Mouse (Mus musculus) left cerebral cortex, postnatal 36 days (tissue): Measurements from ENCODE around the gene Rex1bd. TPM values are rescaled to one million over a fixed set of nuclear protein-coding genes. Genes with fewer than 3 reads are reported as not detected.

ENCODE experiments used
- DNase-seq, 2 experiments: peaks; one replicate each; pipeline ENCODE4 v3.0.0; 2021 to 2022; ENCODE audit warnings: low spot score in 2 of 2, mixed read lengths in 1 of 2
- intact Hi-C: fragments of 180-260 bp; cut with DNase I; formaldehyde crosslinking; loops from one replicate; pipeline ENCODE4 v1.15.1; 2025
- total RNA-seq, 2 experiments: library from RNA; stranded (reverse); gene quantifications; 2 replicates each; pipeline ENCODE4 v1.2.3; 2021

Gene Rex1bd
- 100 to 1,000 TPM; 106 to 108 TPM for total RNA-seq

DNA sequence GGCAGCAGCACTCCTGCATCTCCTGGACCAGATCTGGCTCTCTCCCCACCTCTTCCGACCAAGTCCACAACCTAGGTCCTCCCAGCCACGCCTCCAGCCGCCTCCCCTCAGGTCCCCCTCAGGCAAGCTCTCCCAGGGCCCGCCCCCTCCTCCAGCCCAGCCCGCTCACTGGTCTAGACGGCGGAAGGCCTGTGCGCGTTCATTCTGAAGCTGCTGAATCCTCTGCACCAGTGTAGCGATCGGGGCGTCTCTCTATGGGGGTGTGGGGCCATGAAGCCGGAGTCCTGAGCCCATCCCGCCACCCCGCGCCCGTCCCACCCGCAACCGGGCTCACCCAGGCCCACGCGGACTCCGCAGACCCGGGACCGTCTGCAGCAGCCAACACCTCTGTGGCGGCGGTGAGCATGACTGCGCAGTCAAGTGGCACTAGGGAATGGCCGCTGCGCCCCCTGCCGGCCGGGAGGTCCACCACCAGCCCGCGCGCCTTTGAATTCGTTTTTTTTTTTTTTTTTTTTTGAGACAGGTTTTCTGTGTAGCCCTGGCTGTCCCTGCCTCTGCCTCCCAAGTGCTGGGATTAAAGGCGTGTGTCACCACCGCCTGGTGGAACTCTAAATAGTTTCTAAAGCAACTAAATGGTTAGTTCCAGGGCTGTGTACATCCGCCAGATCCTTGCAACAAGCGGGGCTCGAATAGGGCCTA is at the start of gene Rex1bd:
Rex1bd (minus strand) TSS at position 425 of the 699 bp plus-strand sequence.
- intact Hi-C loops = loop anchor here (5.0 kb wide), 2 partner anchors 154 to 174 kb away; partner anchors contain the start of gene Upf1
- DNase-seq = peak; percentile 95

DNA sequence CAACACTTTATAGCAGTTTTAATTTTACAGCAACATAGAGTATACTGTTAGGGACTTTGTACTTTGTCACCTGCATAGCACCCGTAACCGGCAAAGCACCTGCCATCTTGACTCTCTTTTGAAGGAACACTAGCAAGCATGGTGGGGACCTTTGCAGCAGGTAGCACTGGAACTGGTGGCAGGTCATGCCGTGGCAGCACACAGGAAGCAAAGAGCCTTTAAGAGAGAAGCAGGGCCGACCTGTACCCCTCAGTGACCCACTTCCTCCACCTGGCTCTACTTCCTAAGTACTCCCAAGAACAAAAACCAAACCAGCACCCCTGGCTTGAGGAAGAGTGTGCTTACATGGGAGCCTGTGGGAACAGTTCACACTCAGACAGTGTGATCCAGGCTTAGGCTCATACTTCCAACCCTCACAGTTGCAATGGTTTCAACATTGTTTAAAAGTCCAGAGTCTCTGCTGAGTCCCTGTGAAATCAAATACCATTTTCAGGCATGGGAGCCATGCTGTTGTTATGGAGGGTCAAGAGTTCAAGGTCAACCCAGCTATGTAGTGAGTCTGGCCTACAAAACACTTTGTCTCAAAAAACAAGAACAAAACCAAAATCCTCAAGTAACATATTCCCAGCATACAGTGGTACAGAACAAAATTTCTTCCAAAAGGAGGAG is 48.7 kb upstream of the Rex1bd start:
- intact Hi-C loops = no loop called here
- no peak for DNase-seq

DNA sequence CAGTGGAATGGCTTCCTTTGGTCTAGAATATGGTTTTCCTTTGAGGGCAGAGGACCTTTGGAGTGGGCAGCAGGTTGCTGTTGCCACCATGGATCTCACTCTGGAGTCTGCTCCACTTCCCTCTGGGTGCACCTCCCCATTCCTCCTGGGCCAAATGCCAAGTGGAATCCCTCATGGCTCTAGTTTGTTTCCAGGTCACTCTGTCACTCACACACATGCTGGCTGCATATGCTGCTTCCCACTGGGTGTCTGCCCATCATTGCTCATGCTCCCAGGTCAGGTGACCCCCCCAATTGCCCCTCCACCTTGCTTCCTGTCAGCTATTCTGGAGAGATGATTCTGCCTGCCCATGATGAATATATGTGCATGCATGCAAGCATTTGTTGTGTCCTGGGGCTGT is 47.2 kb upstream of the Rex1bd start:
- peak in 1 of 2 experiments; percentile 26 for DNase-seq

DNA sequence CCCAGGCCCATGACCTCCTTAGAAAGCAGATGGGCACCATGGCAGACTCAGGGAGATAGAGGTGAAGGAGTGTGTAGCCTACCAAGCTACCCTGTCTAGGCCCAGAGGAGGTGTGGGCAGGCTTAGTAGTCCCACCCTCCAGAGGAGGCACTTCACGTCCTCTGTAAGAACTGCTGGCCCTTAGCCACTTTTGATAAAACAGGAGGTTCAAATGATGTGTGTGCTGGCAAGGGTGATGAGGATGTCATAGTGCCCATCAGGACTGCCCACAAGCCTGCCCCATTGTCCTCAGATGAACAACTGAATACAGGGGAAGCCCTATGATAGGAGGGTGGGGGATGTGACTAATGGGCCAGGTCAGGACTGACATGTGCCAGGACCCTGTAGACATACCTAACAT is 46.3 kb upstream of the Rex1bd start:
- no peak for DNase-seq
- intact Hi-C loops = no loop called here

More for the DNA sequence above, 47.2 kb upstream of the Rex1bd start:
- intact Hi-C loops = no loop called here

DNA sequence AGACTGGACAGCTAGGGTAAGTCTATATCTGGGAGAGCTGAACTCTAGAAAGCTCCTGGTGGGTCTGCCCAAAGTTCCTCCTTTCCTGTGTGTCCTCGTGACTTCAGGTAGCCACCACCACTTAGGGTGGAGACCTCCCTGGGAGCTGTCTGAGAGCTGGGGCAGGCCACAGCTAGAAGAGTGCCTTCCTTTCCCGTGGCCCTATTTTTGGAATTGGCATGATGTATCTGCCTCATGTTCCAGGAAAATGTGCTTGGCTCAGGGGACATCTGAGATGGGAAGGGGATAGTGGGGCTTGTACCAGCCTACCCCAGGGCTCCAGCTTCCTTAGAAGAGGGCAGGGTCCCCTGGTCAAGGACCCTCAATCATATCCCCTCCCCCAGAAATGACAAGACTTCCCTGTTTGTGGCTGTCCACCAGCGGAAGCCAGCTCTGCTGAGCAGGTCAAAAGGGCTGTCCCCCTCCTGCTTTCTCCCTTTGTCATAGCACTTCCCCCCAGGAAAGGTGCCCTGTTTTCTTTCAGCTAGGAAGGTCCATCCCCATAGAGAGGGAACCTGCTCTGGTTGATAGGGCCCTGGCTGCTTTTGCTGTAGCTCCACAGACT is 45.1 kb upstream of the Rex1bd start:
- no peak for DNase-seq
- intact Hi-C loops = no loop called here

DNA sequence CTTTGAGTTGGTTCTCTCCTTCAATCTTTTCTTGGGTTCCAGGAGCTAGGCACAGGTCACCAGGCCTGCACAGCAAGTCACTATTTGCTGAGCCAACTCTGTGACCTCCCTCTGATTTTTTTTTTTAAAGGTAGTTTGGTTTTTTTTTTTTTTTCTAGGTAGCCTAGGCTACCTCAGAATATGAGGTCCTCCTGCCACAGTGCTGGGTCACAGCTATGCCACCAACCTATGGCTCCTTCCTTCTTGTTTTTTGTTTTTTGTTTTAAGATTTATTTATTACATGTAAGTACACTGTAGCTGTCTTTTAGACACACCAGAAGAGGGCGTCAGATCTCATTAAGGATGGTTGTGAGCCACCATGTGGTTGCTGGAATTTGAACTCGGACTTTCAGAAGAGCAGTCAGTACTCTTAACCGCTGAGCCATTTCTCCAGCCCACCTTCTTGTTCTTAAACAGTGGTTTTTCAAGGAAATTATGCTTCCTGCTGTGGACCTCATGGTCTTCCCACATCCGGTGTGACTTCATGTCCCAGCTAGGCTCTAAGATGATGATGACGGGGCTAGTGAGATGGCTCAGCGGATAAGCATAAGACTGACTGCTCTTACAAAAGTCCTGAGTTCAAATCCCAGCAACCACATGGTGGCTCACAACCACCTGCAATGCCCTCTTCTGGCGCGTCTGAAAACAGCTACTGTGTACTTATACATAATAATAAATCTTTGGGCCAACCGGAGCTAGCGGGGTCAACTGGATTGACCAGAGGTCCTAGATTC is 43.0 kb upstream of the Rex1bd start:
- intact Hi-C loops = loop anchor here (5.0 kb wide), 1 partner anchor 33 kb away; no protein-coding TSS in a partner anchor
- no peak for DNase-seq

DNA sequence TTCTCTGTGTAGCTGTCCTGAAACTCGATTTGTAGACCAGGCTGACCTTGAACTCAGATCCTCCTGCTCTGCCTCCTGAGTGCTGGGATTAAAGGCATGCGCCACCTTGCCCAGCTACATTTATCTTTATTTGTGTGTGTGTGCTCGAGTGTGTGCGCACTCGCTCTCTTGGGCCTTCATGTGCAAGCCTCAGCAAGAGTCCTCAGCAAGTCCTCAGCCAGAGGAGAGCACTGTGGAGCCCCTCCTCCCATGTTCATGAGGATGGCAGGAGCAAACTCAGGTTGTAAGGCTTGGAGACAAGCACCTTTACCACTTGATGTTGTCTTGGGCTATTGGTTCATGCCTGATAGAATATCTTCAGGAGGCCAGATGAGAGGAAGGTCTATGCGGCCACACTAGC is 41.2 kb upstream of the Rex1bd start:
- DNase-seq = no peak
- intact Hi-C loops = loop anchor here (5.0 kb wide), 1 partner anchor 35 kb away; no protein-coding TSS in a partner anchor

DNA sequence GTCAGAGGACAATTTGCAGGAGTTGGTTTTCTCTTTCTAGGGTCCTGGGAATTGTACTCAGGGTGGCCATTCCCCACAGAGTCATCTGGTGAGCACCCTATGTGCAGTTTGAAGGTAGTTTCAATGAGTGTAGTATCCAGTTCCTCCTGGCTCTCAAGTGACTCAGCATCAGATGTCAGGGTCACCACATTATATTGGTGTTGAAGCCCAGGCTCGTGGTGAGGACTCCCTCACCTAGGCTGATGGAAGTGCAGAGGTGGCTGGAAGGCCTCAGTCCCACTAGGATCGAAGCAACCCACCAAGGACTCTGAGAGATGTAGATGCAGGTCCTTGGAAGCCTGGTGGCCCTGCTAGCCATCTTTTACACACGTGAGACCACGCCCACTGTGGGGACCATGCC is 39.9 kb upstream of the Rex1bd start:
- DNase-seq = no peak
- intact Hi-C loops = loop anchor here (5.0 kb wide), 1 partner anchor 36 kb away; no protein-coding TSS in a partner anchor

DNA sequence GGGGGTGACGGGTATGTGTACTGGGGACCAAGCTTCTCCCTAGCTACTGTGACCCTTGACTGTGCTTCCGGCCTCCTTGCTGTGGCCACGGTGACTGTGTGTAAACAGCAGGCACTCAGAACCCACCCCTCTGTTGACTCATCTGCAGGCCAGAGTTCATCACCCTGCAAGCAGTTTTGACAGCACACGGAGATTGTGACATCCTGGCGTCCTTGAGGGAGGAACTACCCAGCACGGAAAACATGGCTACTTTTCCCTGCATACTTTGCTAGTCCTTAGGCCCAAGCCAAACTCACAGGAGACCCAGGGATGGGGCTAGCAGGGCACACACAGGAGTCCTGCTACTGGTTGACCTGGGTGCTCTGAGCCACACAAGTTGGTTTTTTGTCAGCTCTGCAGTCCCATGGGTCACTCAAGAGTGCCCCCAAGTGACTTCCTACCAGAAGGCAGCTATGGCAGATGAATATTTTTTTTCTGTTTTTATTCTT is 37.7 kb upstream of the Rex1bd start:
- intact Hi-C loops = no loop called here
- DNase-seq = no peak

DNA sequence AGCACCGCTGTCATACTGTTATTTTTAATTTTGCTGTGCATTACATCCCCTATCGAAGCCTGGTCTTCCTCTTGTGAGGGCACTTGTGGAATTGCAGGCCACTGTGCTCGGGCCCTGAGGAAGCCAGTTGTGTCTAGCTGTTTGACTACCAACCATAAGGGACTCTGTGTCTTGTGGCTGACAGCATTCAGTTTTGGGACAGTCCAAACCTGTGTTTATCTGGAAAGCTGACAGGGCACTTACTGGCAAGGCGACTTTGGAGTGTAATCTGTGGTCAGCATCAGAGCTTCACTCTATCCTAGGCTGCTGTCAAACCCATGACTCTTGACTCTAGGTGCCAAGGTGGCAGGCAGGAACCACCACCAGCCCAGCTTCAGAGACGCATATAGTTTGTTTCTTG is 34.5 kb upstream of the Rex1bd start:
- DNase-seq = no peak
- intact Hi-C loops = no loop called here

DNA sequence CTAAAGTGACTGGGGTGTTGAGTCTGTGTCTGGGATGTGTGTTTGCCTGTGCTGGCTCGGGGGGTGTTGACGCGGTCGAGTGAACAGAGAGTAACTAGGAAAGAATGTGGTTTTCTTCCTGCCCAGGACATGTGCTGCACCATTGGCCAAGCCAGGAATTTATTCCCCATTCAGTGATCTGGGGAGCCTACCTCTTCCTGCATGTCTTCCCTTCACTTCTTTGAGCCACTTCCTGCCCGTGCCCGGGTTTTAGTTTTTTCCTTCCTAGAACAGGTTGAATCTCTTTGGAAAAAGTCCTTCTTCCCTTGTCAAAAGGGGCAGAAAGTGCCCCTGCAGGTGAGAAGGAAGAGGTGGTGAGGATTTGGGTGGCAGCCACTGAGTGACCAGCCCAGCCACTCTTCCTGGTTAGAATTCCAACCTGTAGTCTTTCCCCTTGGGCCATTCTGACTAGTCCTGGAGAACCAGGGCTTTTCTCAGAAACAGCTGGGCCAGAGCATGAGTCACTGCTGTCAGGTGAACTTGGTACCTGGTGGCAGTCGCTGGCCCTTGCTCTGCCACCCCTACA is 34.0 kb upstream of the Rex1bd start:
- intact Hi-C loops = no loop called here

DNA sequence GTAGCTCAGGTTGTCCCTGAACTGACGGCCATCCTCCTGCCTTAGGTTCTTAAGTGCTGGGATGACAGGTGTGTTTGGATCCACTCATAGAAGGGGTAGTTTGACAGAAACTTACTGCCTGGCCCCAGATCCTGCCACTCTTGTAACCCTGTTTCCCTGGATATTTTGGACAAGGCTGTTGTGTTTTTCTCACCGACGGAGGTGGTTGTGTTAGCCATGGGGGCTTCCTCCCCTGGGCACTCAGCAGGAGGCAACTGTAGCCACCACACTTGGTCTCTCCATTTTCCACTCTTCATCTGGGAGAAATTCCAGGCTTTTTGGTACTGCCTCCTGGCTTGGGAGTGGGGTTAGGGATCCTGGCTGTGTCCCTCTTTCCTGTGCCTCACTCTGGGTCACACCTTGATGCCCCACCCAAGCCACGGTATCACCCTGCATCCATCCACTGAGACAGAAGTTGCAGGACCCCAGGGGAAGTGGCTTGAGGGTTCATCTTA is 33.5 kb upstream of the Rex1bd start:
- intact Hi-C loops = no loop called here
- no peak for DNase-seq

More for the DNA sequence above, 34.0 kb upstream of the Rex1bd start:
- DNase-seq = no peak

DNA sequence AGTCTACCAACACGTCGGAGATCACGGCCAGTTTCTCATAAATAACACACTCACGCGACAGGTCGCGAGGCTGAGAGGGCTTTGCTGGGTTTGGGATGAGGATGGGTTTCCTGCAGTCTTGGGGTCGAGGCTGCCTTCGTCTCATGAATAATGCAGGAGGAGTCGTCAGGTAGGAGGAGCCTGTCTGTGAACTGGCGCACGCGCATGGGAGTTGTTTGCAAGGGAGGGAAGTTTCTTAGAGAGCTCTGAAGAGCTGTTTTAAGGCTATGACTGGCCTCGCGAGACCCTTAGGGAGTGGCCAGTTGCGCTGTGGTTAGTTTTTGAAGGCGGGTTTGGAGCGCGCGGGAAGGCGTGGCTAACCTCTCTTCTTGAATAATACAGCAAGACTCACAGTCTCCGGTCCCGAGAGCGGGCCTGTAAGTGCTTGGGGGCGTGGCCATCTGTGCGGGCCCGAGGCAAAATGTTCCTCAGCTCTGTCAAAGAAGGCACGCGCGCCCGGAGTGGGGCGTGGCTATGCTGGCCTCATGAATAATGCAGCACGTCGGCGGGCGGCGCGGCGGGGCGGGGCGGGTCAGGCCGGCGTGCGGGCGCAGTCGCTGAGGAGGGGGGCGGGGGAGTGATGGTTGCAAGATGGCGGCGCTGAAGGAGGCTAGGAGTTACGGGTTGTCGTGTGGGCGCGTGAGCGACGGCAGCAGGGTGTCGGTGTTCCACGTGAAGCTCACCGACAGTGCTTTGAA is 32.7 kb upstream of the Rex1bd start, which contains the start of gene Ell:
Ell (plus strand) TSS at position 381 of the 737 bp plus-strand sequence.
- intact Hi-C loops = no loop called here
- DNase-seq = peak; percentile 99

DNA sequence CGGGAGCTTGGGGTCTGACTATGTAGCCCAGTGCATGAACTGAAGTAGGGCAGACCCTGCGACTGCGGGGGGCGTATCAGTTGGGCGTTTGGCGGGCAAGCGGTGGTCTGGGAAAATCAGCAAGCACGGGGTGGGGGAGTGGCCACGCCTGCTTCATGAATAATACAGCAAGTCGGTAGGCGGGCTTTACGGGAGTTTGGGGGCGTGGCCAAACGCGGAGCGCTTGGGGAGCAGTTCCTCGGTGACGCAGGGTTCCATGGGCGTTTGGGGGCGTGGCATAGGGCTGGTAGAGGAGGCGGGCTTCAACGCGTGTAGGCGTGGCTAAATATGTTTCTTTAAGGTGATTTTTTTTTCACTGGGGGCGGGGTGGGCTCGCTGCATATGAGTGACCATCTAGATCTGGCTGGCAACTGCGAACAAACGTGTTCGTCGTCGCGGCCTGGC is 32.1 kb upstream of the Rex1bd start:
- intact Hi-C loops = no loop called here
- DNase-seq = peak; percentile 97 to 98

DNA sequence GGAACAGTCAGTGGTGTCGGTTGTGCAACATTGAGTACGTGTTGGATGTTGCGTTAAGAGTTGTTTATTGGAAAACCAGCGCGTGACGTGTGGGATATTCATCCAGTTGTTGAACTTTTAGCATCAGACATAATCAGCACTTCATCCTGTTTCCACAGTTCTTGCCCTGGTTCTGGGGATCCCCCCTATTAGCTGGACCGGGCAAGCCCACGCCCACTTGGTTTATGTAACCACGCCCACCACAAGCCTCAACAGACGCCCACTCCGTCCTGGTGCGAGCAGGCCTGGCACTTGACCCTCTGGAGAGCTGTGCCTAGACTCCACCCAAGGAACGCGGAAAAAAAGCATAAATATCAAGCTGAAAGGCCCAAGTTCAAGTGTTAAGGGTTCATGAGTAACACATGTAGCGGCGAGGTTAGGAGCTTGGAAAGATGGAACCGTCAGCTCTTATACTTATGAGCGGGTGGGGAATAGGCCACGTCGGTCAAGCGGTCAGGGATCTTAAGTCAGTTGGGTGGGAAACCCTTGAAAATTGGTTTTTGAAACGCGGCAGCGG is 31.6 kb upstream of the Rex1bd start:
- DNase-seq = no peak
- intact Hi-C loops = no loop called here

DNA sequence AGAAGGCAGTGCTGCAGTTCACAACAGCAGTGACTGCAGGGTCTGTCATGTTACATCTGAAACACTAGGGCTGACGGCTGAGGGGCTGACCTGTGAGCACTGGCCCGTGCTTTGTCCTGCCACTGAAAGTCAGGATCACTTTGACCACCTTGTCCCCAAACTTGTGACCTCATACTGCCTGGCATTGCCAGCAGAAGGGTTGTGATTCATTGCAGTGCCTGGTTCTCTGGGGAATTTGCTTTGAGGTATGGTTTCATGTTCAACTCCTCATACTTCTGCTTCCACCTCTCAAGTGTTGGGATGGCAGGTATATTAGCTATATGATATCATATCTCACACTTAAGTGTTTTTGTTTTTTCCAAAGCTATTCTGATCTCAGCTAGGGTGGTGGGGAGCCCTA is 29.1 kb upstream of the Rex1bd start:
- no peak for DNase-seq
- intact Hi-C loops = no loop called here

DNA sequence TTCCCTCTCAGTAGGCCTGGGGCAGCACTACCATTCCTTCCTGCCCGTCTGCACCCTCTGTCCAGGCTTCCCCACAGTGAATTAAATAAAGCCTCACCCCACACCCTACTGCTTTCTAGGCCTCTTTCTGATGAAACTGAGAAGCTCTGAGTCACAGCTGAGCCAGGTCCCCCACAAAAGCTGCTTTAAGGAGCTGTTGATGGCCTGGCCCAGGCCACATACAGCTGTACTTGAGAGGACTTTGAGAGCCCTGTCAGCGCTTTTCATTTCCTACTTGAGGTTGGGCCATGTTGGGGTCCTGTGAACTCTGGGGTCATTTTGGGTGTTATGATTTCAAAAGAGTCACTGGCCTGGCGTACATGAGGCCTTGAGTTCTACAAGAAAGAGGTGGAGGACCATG is 28.7 kb upstream of the Rex1bd start:
- DNase-seq = no peak
- intact Hi-C loops = no loop called here

DNA sequence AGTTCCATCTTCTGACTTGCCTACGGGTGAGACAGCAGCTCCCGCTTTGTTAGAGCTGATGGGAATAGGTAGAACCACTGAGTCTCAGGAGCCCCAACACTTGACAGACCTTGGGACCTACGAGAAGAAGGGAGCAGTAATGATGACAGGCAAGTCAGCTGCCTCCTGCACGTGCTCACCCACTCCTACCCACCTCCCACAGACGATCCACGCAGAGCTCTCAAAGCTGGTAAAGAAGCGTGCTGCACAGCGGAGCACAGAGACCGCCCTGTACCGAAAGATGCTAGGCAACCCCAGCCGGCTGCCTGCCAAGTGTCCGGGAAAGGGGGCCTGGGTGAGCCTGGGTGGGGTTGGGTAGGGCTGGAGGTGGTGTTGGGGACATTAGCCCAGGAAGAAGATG is 27.7 kb upstream of the Rex1bd start:
- no peak for DNase-seq
- intact Hi-C loops = no loop called here
